Mouse (Mus musculus): Measurements from ENCODE around the gene Prtn3. TPM values are rescaled to one million over a fixed set of nuclear protein-coding genes. Genes with fewer than 3 reads are reported as not detected.

Gene Prtn3
- polyA plus RNA-seq, 1 experiment from 2014 or later = 52.4 TPM

DNA sequence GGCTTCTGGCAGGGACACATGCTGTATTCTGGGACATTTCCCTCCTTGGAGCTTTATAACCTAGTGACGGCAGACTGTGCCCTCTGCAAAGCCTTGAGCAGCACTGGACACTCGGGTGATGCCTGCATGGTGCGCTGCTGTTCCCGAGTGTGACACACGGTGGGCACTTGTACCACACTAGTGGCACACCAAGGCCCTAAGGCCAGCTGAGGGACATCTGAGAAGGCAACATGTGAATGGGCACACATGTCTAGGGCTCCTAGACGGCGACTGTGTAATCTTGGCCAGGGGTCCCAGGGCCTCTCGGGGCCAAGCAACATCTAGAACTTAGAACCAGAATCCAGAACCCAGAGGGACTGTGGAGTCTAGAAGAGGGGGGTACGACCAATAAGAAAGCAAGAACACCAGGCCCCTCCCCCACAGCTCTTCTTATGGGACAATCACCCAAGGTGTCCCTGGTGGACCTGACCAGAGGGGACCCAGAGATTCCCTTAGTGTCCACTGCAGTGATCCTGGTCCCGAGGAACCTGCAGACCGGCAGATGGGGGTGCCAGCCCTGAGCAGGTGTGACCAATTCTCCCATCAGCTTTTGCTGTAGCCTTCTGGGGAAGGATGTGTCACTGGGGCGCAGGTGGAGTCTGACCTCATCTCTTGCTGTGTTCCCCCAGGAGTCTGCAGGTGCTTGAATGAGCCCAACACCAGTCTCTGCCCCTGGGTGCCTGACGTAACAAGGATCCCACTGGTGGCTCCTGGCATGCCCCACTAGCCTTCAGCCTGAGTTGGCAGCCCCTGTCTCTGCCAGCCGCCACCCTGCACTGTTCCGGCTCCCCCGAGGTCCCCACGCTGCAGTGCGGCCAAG lies 55.9 kb downstream of the Prtn3 start:
- peak overlapping the region; percentile 98 for H3K4me2 ChIP-seq
- peak overlapping the region; percentile 97 for H3K27ac ChIP-seq (ENCODE audit: low read depth, low read length)
- ATAC-seq (replicated peaks; ENCODE audit: low FRiP score) (no peak), DNase-seq (ENCODE audit: low spot score) (no peak)
- peaks cover 57% of the 10 kb centered on the region for H3K4me1 ChIP-seq (replicated peaks; ENCODE audit: control insufficient read depth, insufficient read depth, low read length)
- H3K27me3 ChIP-seq (replicated peaks; ENCODE audit: control insufficient read depth, insufficient read depth, low read length) = no peaks in the 10 kb centered on the region
- no peak overlapping the region for H3K9ac ChIP-seq (ENCODE audit: low read depth, low read length)
- H3K36me3 ChIP-seq (ENCODE audit: control insufficient read depth, insufficient read depth, low read length) = peaks cover 17% of the 10 kb centered on the region
- peak overlapping the region; percentile 6; the same call in 1 of the 2 replicates for H3K4me3 ChIP-seq (ENCODE audit: low read depth, low read length)
- no peaks in the 10 kb centered on the region for H3K9me3 ChIP-seq (ENCODE audit: control insufficient read depth, low read length)
- WGBS = 87% methylated on average over 18 of the region's 18 CpGs

DNA sequence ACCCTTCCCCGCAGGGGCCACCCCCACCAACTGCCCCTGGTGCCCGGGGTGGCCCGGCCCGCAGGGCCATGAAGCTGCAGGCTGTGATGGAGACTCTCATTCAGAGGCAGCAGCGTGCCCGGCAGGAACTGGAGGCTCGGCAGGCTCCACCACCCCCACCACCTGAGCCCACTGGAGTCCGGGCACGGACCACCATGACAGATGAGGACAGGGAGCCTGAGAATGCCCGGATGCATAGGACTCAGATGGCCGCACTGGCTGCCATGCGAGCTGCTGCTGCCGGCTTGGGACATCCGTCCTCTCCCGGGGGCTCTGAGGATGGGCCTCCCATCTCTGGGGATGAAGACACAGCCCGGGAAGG lies 56.5 kb downstream of the Prtn3 start:
- ATAC-seq (replicated peaks; ENCODE audit: low FRiP score) (no peak), DNase-seq (ENCODE audit: low spot score) (no peak)
- 0 out of 2 replicates have a peak overlapping the region, but pooled peaks have one; percentile 5 for H3K4me3 ChIP-seq (ENCODE audit: low read depth, low read length)
- H3K27me3 ChIP-seq (replicated peaks; ENCODE audit: control insufficient read depth, insufficient read depth, low read length) = no peaks in the 10 kb centered on the region
- H3K9me3 ChIP-seq (ENCODE audit: control insufficient read depth, low read length) = no peaks in the 10 kb centered on the region
- no peak overlapping the region for H3K9ac ChIP-seq (ENCODE audit: low read depth, low read length)
- peaks cover 20% of the 10 kb centered on the region for H3K36me3 ChIP-seq (ENCODE audit: control insufficient read depth, insufficient read depth, low read length)
- H3K4me1 ChIP-seq (replicated peaks; ENCODE audit: control insufficient read depth, insufficient read depth, low read length) = peaks cover 60% of the 10 kb centered on the region
- H3K27ac ChIP-seq (ENCODE audit: low read depth, low read length) = no peak overlapping the region
- 90% methylated on average over 16 of the region's 16 CpGs for WGBS
- no peak overlapping the region for H3K4me2 ChIP-seq

DNA sequence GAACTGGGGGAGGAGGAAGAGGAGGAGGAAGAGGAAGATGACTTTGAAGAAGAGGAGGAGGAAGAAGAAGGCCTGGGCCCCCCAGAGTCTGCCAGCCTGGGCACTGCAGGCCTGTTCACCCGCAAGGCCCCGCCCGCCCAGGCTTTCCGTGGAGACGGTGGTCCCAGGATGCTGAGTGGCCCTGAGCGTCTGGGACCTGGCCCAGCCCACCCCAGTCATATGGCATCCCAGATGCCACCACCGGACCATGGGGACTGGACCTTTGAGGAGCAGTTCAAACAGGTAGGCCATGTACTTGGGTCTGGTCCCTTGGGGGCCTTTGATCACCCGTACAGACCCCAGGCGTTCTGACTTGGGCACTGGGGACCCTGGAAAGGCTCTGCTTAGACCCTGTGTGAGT lies 57.5 kb downstream of the Prtn3 start:
- H3K4me2 ChIP-seq = peak overlapping the region; percentile 25; the same call in 1 of the 2 replicates
- WGBS = 76% methylated on average over 9 of the region's 9 CpGs
- DNase-seq (ENCODE audit: low spot score) = no peak
- no peaks in the 10 kb centered on the region for H3K27me3 ChIP-seq (replicated peaks; ENCODE audit: control insufficient read depth, insufficient read depth, low read length)
- ATAC-seq (replicated peaks; ENCODE audit: low FRiP score) = no peak
- no peak overlapping the region for H3K9ac ChIP-seq (ENCODE audit: low read depth, low read length)
- H3K27ac ChIP-seq (ENCODE audit: low read depth, low read length) = 0 out of 2 replicates have a peak overlapping the region, but pooled peaks have one; percentile 11
- H3K4me3 ChIP-seq (ENCODE audit: low read depth, low read length) = no peak overlapping the region
- H3K9me3 ChIP-seq (ENCODE audit: control insufficient read depth, low read length) = no peaks in the 10 kb centered on the region
- H3K4me1 ChIP-seq (replicated peaks; ENCODE audit: control insufficient read depth, insufficient read depth, low read length) = peaks cover 59% of the 10 kb centered on the region
- peaks cover 23% of the 10 kb centered on the region for H3K36me3 ChIP-seq (ENCODE audit: control insufficient read depth, insufficient read depth, low read length)

GRCm38 (mm10) chr10:79932736-79933135 lies 58.5 kb downstream of the Prtn3 start:
- Histone ChIP-seq H3K27me3 (replicated peaks; ENCODE audit: control insufficient read depth, insufficient read depth, low read length) (no peaks in the 10 kb centered on the region), H3K4me1 (replicated peaks; ENCODE audit: control insufficient read depth, insufficient read depth, low read length) (peaks cover 67% of the 10 kb centered on the region), H3K9me3 (ENCODE audit: control insufficient read depth, low read length) (no peaks in the 10 kb centered on the region), H3K4me3 (ENCODE audit: low read depth, low read length) (no peak overlapping the region), H3K9ac (ENCODE audit: low read depth, low read length) (peak overlapping the region; percentile 35; the same call in 1 of the 2 replicates), H3K27ac (ENCODE audit: low read depth, low read length) (0 out of 2 replicates have a peak overlapping the region, but pooled peaks have one; percentile 39), H3K36me3 (ENCODE audit: control insufficient read depth, insufficient read depth, low read length) (peaks cover 23% of the 10 kb centered on the region), H3K4me2 (peak overlapping the region; percentile 31)
- 50% methylated on average over 8 of the region's 8 CpGs for WGBS
- DNase-seq (ENCODE audit: low spot score) = no peak
- ATAC-seq (replicated peaks; ENCODE audit: low FRiP score) = no peak

Small RNA genes within 50 kb of the gene (microRNA-seq; reads per million reads assigned to microRNA genes)
- gene Mir6910 (ENCODE audit: borderline number of aligned reads) = not detected

Other genes starting within 250 kb of the Prtn3 start
- gene Shc2, start 236.6 kb upstream of the Prtn3 start, polyA plus RNA-seq (2014; fragmentation: Nextera tagmentation; extraction: Ambion mirVana) = 2.0 and 2.1 TPM in 2 replicates
- not detected in 2 replicates for gene Odf3l2, start 228.7 kb upstream of the Prtn3 start, polyA plus RNA-seq (2014; fragmentation: Nextera tagmentation; extraction: Ambion mirVana)
- 1.1 and 1.4 TPM in 2 replicates for gene Madcam1, start 209.9 kb upstream of the Prtn3 start, polyA plus RNA-seq (2014; fragmentation: Nextera tagmentation; extraction: Ambion mirVana)
- gene Tpgs1, start 205.1 kb upstream of the Prtn3 start, polyA plus RNA-seq (2014; fragmentation: Nextera tagmentation; extraction: Ambion mirVana) = 48.5 and 50.5 TPM in 2 replicates
- 213 and 236 TPM in 2 replicates for gene Cdc34, start 192.3 kb upstream of the Prtn3 start, polyA plus RNA-seq (2014; fragmentation: Nextera tagmentation; extraction: Ambion mirVana)
- gene Gzmm, start 185.5 kb upstream of the Prtn3 start, polyA plus RNA-seq (2014; fragmentation: Nextera tagmentation; extraction: Ambion mirVana) = 0.16 and 0.45 TPM in 2 replicates
- gene Bsg, start 170.0 kb upstream of the Prtn3 start, polyA plus RNA-seq (2014; fragmentation: Nextera tagmentation; extraction: Ambion mirVana) = 992 and 1,001 TPM in 2 replicates
- gene Hcn2, start 157.8 kb upstream of the Prtn3 start, polyA plus RNA-seq (2014; fragmentation: Nextera tagmentation; extraction: Ambion mirVana) = not detected in 2 replicates
- gene Polrmt, start 127.9 kb upstream of the Prtn3 start, polyA plus RNA-seq (2014; fragmentation: Nextera tagmentation; extraction: Ambion mirVana) = 36.5 and 41.5 TPM in 2 replicates
- gene Fgf22, start 119.4 kb upstream of the Prtn3 start, polyA plus RNA-seq (2014; fragmentation: Nextera tagmentation; extraction: Ambion mirVana) = 0.23 TPM in 1 of 2 replicates, not detected in the other
- 105 and 119 TPM in 2 replicates for gene Rnf126, start 107.5 kb upstream of the Prtn3 start, polyA plus RNA-seq (2014; fragmentation: Nextera tagmentation; extraction: Ambion mirVana)
- 1.8 and 2.6 TPM in 2 replicates for gene Fstl3, start 97.2 kb upstream of the Prtn3 start, polyA plus RNA-seq (2014; fragmentation: Nextera tagmentation; extraction: Ambion mirVana)
- 1.5 and 1.7 TPM in 2 replicates for gene Prss57, start 83.5 kb upstream of the Prtn3 start, polyA plus RNA-seq (2014; fragmentation: Nextera tagmentation; extraction: Ambion mirVana)
- gene Palm, start 80.9 kb upstream of the Prtn3 start, polyA plus RNA-seq (2014; fragmentation: Nextera tagmentation; extraction: Ambion mirVana) = 27.6 and 28.6 TPM in 2 replicates
- 0.69 and 1.5 TPM in 2 replicates for gene Misp, start 53.5 kb upstream of the Prtn3 start, polyA plus RNA-seq (2014; fragmentation: Nextera tagmentation; extraction: Ambion mirVana)
- gene Ptbp1, start 20.0 kb upstream of the Prtn3 start, polyA plus RNA-seq (2014; fragmentation: Nextera tagmentation; extraction: Ambion mirVana) = 329 and 336 TPM in 2 replicates
- 17.6 and 20.9 TPM in 2 replicates for gene Plppr3, start 158 bp downstream of the Prtn3 start, polyA plus RNA-seq (2014; fragmentation: Nextera tagmentation; extraction: Ambion mirVana)
- 11.1 and 11.8 TPM in 2 replicates for gene Elane, start 11.8 kb downstream of the Prtn3 start, polyA plus RNA-seq (2014; fragmentation: Nextera tagmentation; extraction: Ambion mirVana)
- not detected in 2 replicates for gene Cfd, start 16.4 kb downstream of the Prtn3 start, polyA plus RNA-seq (2014; fragmentation: Nextera tagmentation; extraction: Ambion mirVana)
- 32.6 and 37.4 TPM in 2 replicates for gene Med16, start 34.4 kb downstream of the Prtn3 start, polyA plus RNA-seq (2014; fragmentation: Nextera tagmentation; extraction: Ambion mirVana)
- gene Gm26602, start 36.4 kb downstream of the Prtn3 start, polyA plus RNA-seq (2014; fragmentation: Nextera tagmentation; extraction: Ambion mirVana) = 7.4 TPM in 1 of 2 replicates, not detected in the other
- gene Kiss1r, start 42.5 kb downstream of the Prtn3 start, polyA plus RNA-seq (2014; fragmentation: Nextera tagmentation; extraction: Ambion mirVana) = 0.66 and 0.75 TPM in 2 replicates
- gene R3hdm4, start 46.7 kb downstream of the Prtn3 start, polyA plus RNA-seq (2014; fragmentation: Nextera tagmentation; extraction: Ambion mirVana) = 99.4 and 104 TPM in 2 replicates
- gene Arid3a, start 52.6 kb downstream of the Prtn3 start, polyA plus RNA-seq (2014; fragmentation: Nextera tagmentation; extraction: Ambion mirVana) = 10.8 and 12.4 TPM in 2 replicates
- gene Wdr18, start 85.7 kb downstream of the Prtn3 start, polyA plus RNA-seq (2014; fragmentation: Nextera tagmentation; extraction: Ambion mirVana) = 164 and 171 TPM in 2 replicates
- gene Grin3b, start 96.2 kb downstream of the Prtn3 start, polyA plus RNA-seq (2014; fragmentation: Nextera tagmentation; extraction: Ambion mirVana) = 0.10 and 0.14 TPM in 2 replicates
- gene Tmem259, start 109.9 kb downstream of the Prtn3 start, polyA plus RNA-seq (2014; fragmentation: Nextera tagmentation; extraction: Ambion mirVana) = 14.9 and 20.2 TPM in 2 replicates
- 115 and 124 TPM in 2 replicates for gene Cnn2, start 114.1 kb downstream of the Prtn3 start, polyA plus RNA-seq (2014; fragmentation: Nextera tagmentation; extraction: Ambion mirVana)
- 7.7 and 8.6 TPM in 2 replicates for gene Abca7, start 122.0 kb downstream of the Prtn3 start, polyA plus RNA-seq (2014; fragmentation: Nextera tagmentation; extraction: Ambion mirVana)
- 29.0 and 29.4 TPM in 2 replicates for gene Arhgap45, start 142.2 kb downstream of the Prtn3 start, polyA plus RNA-seq (2014; fragmentation: Nextera tagmentation; extraction: Ambion mirVana)
- gene Polr2e, start 165.3 kb downstream of the Prtn3 start, polyA plus RNA-seq (2014; fragmentation: Nextera tagmentation; extraction: Ambion mirVana) = 239 and 256 TPM in 2 replicates
- 761 and 762 TPM in 2 replicates for gene Gpx4, start 172.7 kb downstream of the Prtn3 start, polyA plus RNA-seq (2014; fragmentation: Nextera tagmentation; extraction: Ambion mirVana)
- gene Sbno2, start 231.1 kb downstream of the Prtn3 start, polyA plus RNA-seq (2014; fragmentation: Nextera tagmentation; extraction: Ambion mirVana) = 17.7 and 19.2 TPM in 2 replicates
- 25.1 and 33.5 TPM in 2 replicates for gene Stk11, start 241.3 kb downstream of the Prtn3 start, polyA plus RNA-seq (2014; fragmentation: Nextera tagmentation; extraction: Ambion mirVana)